ENCODE assay signal across 24 mouse cellular contexts in genomic region chr6:136364008-136364407, GRCm38 (mm10). TPM values are rescaled to one million over a fixed set of nuclear protein-coding genes. Genes with fewer than 3 reads are reported as not detected.
DNase-seq lines count a peak whose midpoint lies in the region; TF ChIP-seq lines count a peak whose summit lies in the region.
"Had no signal": no experiment of that assay in that cellular context is flagged by ENCODE, and none has a peak within 500 bp of the region (broad histone marks: within the 10 kb centered on the region; RNA-seq: fewer than 3 reads in every experiment).

No protein-coding gene starts in this region.

- intact Hi-C loops in left cerebral cortex, postnatal 14 days (cut with DNase I) = no loop called here

- TF ChIP-seq POLR2A in brain, embryonic 14.5 days (IDR thresholded peaks at IDR 0.05; ENCODE audit: borderline replicate concordance, extremely low read depth, insufficient read depth, insufficient read length, poor library complexity, severe bottlenecking) = no peak

- DNase-seq in frontal cortex, adult 2 months (ENCODE audit: extremely low spot score in 1 of 2, low spot score in 1 of 2) = peak; percentile 25 to 59
- no peak for DNase-seq in frontal cortex, postnatal 36 days (ENCODE audit: low spot score in 2 of 2)
- peak; percentile 32 to 43 for DNase-seq in left cerebral cortex, postnatal 14 days (ENCODE audit: low spot score in 2 of 2)
- DNase-seq in left cerebral cortex, adult 11 months (ENCODE audit: low spot score) = no peak
- peak; percentile 73 for DNase-seq in brain, adult 2 months (ENCODE audit: low read depth, low spot score)
- DNase-seq in brain, embryonic 14.5 days (ENCODE audit: low read depth) = peak; percentile 22
- DNase-seq in spleen, postnatal 4 days (ENCODE audit: low spot score in 2 of 2) = no peak
- DNase-seq: adrenal gland, adult 2 months; adrenal gland, postnatal 25 days; cerebellum, adult 11-12 months; cerebellum, adult 9-10 months; cerebellum, postnatal 25 days; gastrocnemius, postnatal 10 days; heart, adult 18-20 months; heart, postnatal 14 days had no signal

- no peak for TF ChIP-seq CTCF in brain, embryonic 14.5 days (IDR thresholded peaks at IDR 0.05; ENCODE audit: borderline replicate concordance, extremely low read depth, insufficient read depth, insufficient read length)

RNA-seq across cellular contexts. Expression of gene Gm8994, which starts 36.7 kb away (rescaled TPM):
- not detected in 2 replicates for polyA plus RNA-seq in frontal cortex, adult 2 months (2012; rRNA removed)
- not detected for total RNA-seq in left cerebral cortex, postnatal 14 days (2021)
- not detected in 2 replicates for polyA plus RNA-seq in brain, embryonic 14.5 days (2012; rRNA removed)
- total RNA-seq: adrenal gland, adult 2 months; adrenal gland, postnatal 25 days; gastrocnemius, postnatal 10 days; gastrocnemius, postnatal 4 days; heart, adult 18-20 months; heart, postnatal 14 days; hematopoietic stem cell, adult 5-6 weeks; hindbrain, postnatal 0 days had no signal
- polyA plus RNA-seq: adrenal gland, adult 2 months; embryonic facial prominence, embryonic 13.5 days; forebrain, embryonic 13.5 days; heart, embryonic 11.5 days; heart, embryonic 15.5 days; hindbrain, embryonic 13.5 days; hindbrain, postnatal 0 days; intestine, embryonic 14.5 days had no signal

RNA-seq across cellular contexts. Expression of gene E330021D16Rik, which starts 51.4 kb away (rescaled TPM):
- not detected in 2 replicates for polyA plus RNA-seq in frontal cortex, adult 2 months (2012; rRNA removed)
- not detected for total RNA-seq in left cerebral cortex, postnatal 14 days (2021)
- polyA plus RNA-seq in brain, embryonic 14.5 days (2012; rRNA removed) = not detected in 2 replicates
- total RNA-seq: adrenal gland, adult 2 months; adrenal gland, postnatal 25 days; gastrocnemius, postnatal 10 days; gastrocnemius, postnatal 4 days; heart, adult 18-20 months; heart, postnatal 14 days; hematopoietic stem cell, adult 5-6 weeks; hindbrain, postnatal 0 days had no signal
- polyA plus RNA-seq: adrenal gland, adult 2 months; embryonic facial prominence, embryonic 13.5 days; forebrain, embryonic 13.5 days; heart, embryonic 11.5 days; heart, embryonic 15.5 days; hindbrain, embryonic 13.5 days; hindbrain, postnatal 0 days; intestine, embryonic 14.5 days had no signal

Comparison
In these comparisons a context has a peak if more than half of its experiments do, and no peak if none do; other contexts are left out.
1. DNase-seq: peak in frontal cortex, adult 2 months (2 of 2), left cerebral cortex, postnatal 14 days (2 of 2), brain, adult 2 months (single experiment) and brain, embryonic 14.5 days (single experiment); none in frontal cortex, postnatal 36 days (0 of 2), left cerebral cortex, adult 11 months (single experiment) and spleen, postnatal 4 days (0 of 2).